Mouse (Mus musculus) adrenal gland, adult (tissue): ENCODE results near the gene Tekt5.

Experiments used
- DNase-seq, 2 experiments: peaks; one replicate each; pipeline ENCODE4 v3.0.0; 2022 to 2023; ENCODE audit warnings: low spot score in 1 of 2; ENCODE audit not compliant: inconsistent age in 2 of 2

Gene Tekt5

DNA sequence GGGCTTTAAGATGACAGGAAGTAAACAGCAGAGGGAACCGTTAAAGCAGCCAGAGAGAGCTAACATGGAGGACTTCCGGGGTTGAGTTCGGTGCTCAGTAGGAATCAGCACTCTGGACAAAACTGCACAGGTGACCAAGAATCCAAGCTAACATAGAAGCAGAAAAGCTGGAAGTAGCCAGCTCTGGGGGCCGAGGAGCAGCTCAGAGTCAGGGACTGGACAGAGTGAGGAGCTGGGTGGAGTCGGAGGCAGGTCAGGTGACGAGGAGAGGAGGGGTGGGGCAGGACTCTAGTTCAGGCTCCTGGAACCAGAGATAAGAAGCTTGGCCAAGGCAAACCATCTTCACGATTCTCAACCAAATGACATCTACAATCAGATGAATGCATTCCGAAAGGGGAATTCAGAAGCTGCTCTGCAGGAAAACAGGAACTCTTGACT lies 11.2 kb downstream of the Tekt5 start:
- DNase-seq: peak in 1 of 2 experiments; percentile 51

DNA sequence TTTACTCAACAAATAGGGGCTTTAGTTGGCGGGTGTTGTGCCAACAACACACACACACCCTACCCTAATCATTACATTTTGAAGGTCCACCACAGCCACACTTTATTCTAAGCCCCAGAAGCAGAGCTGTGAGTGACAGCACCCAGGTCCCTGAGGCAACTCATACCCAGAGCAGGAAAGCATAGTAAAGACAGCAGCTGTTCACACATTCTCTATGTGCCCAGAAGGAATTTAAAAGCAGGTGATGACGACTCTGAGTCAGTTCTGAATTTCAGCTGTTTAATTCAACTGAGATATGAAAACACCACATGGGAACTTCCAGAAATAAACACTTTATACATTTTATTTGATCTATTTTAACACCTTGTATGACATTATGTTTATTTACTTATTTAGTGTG lies 15.8 kb downstream of the Tekt5 start:
- DNase-seq: no peak

DNA sequence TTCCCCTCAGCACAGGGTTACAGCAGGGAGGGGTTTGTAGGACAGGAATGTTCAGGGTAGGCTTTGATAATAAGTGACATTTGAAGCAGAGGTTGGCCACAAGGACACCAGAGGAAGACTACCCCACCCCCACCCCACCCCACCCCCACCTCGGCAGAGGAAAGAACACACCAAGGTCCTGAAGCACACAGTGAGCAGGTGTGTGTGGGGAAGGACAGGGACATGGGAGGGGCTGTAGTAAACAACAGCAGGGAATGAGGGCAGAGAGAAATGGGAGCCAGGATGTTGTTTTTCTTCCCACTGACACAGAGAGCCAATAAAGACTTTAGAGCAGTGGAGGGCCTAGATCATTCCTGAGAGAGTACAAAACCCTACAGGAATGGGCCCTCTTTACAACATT lies 18.0 kb downstream of the Tekt5 start:
- DNase-seq: no peak

DNA sequence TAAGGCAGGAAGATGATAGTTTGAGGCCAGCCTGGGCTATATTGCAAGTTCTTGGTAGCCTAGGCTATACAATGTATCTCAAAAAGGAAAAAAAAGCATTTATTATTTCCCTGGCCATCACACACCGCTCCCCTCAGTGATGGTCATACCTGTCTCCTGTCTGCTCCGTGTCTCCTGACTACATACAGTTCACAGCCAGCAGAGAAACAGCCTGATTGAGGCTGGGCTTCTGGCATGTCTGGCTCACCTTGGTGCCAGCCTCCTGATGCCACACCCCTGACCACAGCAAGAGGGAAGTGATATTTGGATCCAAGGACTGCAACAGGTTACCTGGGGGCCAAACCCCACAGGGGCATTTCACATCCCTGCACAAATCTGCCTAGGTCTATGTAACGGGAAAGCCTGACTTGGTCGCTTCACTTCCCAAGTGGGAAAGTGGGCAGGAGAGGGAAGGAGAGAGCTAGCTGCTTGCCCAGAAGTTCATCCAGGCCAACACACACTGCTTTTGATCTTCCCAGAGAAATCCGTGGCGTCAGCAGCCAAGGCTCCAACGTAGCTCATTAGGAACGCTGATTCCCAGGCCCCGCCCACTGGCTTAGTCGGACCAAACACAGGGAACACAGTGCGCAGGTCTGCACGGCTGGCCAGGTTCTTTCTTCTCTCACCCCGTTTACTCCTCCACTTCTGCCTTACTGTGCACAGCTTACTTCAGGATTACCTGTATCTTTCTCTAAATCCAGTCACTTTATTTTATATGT lies 20.9 kb downstream of the Tekt5 start:
- DNase-seq: peak; percentile 74 to 82

DNA sequence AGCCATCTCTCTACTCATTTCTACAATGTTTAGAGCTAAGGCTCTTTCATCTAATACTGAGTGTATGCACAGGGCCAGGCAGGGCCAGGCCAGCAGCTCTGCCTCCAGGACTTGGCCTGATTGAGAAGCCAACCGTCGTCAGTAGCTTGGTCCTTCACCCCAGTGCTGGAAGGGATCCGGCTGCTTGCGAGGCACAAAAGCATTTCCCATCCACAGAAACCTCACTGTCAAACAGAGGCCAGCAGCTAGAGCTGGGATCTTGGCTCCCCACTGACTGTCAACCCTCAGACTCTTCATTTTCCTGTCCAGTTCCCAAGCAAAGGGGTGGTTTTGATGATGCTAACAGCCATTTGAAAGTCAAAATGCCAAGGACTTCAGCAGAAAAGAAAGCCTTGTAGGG lies 22.9 kb downstream of the Tekt5 start:
- peak in 1 of 2 experiments; percentile 52 for DNase-seq

DNA sequence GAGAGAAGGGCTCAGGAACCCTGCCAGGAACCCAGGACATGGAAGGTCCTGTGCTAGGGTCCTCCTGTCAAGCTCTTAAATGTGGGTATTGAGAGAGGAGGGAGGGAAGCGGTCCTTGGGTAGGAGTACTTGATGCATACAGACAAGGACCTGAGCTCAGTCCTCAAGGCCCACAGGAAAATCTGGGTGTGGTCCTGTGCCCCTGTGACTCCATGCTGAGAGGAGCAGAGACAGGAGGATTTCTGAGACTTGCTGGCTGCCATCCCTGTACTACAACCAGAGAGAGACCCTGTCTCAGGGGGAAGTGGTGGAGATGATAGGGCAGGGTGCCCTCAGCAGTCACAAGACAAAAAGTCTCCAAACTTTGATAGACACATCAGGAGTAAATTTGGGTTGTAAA lies 25.3 kb downstream of the Tekt5 start:
- DNase-seq: no peak

DNA sequence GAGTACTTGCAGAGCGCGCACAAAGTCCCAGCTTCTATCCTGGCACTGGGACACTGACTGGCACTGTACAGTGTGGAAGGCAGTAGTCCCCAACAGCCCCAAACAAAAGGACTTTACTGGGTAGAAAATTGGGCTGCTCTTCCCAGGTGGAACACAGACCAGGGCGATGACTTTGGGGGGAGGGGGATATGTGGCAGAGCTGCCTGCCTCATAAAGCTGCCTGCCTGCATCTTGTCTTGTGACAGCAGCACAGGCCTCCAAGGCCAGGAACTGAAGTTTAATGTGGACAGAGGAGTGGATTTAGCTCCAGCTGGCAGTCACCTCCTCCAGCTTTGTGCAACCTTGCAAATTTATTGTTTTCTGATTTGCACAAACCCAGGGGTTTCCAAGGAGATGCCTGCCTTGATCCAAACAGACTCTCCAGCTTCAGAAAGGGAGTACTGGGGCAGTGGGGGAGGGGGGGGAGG lies 25.8 kb downstream of the Tekt5 start:
- DNase-seq: peak in 1 of 2 experiments; percentile 61

DNA sequence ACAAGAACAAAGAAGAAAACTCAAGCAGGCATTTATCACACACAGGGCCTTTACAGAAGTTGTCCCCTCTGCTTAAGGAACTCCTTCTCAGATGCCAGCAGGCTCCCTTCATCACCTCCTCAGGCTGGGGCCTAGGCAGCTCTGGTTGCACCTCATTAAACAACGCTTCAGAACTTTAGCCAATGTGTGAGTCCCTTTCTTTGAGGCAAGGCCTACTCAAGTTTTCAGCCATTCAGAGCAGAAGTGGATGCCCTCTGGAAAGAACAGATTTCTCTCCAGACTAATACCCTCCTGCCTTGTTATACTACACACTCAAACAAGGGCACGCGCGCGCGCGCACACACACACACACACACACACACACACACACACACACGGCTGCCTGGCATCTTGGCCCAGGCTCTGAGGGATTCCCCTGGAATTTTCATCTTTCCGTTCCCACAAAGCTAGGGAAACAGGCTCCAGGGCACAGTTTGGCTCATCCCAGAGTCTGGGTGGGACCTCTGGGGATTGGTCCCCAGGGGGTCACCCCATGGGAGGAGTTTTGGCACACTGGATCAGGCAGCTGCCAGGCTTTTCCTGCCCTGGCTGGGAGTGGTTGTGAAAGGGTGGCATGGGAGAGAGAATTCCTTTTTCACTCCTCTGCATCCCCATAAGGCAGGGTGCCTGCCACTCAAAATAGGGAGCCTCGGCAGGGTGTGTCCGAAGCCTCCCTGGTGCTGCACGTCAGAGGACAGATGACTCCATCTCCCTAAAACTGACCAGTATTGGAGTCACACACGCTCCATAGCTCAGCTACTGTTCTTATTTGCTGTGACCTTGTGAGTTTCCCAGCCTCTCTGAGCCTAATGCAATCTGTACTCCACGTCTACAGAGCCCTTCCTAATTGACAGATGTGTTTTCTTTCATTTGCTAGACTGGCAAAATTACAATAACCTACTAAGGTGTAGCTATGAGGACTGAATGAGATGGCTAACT lies 28.8 kb downstream of the Tekt5 start:
- peak in 1 of 2 experiments; percentile 39 for DNase-seq

DNA sequence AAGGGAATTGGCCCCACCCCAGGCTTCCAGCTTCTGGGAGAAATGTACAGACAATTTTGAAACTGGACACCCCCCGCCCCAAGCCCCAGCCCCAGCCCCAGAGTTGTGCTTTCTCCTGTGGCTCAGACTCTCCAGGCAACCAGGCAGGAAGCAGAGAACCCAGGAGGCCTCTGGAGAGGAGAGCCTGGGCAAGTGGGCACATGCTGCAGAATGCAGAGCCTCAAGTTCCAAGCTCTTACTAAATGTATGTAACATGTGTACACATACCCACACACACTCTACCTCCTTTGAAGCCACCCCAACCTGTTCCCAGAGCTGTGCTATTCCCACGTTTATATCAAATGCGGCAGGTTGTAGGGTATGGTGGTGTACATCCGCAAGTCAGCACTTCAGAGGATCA lies 29.5 kb downstream of the Tekt5 start:
- DNase-seq: no peak

DNA sequence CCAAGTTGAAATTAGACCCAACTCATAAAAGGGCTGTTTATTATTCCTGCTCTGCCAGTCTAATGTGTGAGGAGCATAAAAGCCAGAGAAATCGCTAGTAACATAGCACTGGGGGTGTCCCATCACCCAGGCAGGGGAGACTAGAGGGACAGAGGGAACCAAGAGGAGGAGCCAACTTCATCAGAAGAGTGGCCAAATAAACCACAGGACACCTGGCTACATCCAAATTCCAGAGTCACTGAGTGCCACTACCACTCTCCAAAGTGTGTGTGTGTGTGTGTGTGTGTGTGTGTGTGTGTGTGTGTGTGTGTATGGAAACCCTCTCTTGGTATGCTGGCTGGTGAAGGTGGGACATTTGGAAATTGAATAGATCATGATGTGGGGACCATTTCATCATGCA lies 32.2 kb downstream of the Tekt5 start:
- DNase-seq: no peak

DNA sequence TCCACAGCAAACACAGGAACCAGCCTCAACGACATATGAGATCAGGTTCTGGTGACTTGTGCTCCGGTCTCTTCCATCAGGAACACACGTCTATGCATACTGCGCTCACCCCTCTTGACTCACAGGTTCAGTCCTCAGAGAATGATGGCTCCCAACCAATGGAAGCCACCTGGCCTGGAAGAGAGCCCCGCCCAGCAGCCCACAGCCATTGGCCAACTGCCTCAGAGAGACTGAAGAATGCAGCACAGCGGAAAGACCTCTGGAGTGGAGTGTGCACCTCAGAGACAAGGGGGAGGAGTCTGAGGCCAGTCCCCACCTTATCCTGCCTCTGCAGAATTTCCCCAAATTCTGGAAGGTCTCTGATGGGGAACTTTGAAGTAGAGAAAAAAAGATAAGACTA lies 36.0 kb downstream of the Tekt5 start:
- DNase-seq: no peak

DNA sequence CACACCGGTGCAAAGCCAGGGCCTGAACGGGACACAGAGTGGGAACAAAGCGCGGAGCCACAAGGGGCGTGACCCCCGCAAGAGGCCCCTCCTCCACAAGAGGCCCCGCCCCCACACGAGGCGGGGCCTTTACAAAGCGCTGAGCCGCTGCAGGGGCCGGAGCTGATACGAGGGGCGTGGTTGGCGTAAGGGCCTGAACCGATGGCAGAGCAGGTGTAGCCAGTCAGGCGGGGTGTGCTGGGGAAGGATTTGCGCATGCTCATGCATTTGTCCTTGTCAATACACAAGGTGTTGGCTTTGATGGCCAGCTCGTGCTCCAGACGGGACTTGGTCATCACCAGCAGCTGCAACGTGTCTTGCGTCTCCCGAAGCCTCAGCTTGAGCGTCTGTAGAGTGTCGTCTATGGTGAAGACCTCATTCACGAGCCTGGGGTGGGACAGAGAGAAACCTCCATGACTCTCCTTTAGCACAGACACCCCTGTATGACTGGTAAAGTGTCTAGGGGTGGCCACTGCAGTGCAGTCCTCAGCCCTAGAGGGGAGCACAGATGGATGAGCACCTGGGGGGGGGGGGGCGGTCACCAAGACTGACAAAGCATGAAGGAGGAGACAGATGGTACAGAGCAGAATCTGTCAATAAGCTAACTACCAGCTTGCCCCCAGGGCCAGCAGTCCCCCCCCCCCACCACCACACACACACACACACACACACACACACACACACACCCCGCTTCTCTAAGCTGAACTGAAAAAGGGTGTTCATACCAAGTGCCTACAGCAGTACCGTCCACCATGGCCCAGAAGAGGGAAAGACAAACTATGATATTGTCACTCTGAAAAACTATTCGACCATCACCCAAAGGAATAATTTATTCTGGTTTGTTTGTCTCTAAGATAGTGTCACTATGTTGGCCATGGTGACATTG lies 37.0 kb downstream of the Tekt5 start:
- DNase-seq: peak in 1 of 2 experiments; percentile 46

DNA sequence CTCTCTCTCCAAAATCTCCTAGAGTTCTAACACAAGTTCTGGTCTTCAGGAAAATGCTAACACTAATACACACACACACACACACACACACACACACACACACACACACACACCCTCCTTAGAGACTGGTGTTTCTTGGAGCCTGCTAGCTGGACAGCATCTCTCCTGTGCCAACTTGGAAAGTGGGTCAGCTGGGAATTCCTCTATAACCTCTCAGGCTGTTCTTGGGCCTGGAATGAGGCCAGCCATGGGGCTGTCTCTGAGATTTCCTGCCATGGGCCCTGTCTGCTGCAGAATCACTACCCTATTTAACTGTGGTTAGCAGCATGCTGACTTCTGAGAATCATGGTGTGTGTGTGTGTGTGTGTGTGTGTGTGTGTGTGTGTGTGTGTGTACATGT lies 40.3 kb downstream of the Tekt5 start:
- DNase-seq: peak; percentile 46 to 66

DNA sequence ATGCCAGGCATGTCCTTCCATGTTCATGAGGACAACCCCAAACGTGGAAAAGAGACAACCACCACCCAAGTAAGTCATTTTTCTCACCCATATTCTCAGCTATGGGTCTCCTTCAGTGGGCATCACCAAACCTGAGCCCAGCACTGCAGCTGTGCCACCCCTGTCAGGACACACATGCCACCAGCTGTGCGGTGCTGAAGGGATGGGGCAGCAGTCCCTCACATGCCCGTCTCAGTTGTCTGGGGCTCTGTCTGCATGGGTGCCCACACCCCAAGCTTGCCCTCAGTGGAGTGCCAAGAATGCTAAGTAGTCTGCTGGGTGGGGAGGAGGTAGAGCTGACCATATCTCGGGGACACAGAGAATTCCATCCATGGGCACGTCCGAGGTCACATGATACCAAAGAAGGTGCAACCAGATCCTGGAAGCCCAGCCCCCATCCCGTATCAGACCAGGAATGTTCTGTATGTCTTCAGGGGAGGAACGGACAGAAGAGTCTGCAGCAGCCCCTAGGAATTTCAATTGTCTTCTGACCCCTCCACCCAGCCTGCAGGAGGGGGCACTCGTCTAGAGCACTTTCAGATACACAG lies 44.1 kb downstream of the Tekt5 start:
- no peak for DNase-seq

DNA sequence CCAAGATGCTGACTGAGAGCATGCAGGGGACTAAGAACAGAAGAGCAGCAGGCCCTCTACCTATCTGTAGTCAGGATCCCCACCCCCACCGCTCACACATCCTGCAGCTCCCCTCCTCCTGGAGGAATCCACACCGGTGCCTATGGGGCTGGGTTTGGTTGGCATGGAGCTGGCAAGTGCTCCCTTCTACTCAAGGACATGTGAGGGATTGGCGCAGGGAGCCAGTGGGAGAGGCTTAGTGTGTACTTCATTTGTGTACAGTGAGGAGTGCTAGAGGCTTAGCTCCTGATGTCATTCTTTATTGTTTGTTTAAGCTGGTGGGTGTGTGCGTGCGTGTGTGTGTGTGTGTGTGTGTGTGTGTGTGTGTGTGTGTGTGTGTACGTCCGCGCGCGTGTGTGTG lies 45.4 kb downstream of the Tekt5 start:
- peak; percentile 19 to 55 for DNase-seq

DNA sequence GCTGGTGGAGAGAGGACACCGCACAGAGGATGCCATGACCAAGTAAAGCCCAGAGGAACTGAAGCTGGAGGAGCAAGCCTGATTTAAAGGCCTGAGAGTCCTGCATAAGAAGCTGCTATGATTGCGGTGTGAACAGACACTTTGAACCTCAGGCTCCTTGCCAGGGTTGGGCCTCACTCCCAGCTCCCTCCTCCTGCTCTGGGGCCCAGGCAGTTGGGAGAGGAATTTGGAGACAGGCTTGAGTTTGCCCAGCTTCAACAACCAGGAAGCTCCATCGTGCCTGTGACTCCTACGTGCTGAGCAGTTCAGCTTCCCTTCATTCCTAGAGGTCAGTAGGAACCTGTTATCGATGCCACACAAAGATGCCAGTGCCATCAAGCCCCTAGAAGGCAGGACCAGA lies 45.9 kb downstream of the Tekt5 start:
- DNase-seq: peak in 1 of 2 experiments; percentile 31

DNA sequence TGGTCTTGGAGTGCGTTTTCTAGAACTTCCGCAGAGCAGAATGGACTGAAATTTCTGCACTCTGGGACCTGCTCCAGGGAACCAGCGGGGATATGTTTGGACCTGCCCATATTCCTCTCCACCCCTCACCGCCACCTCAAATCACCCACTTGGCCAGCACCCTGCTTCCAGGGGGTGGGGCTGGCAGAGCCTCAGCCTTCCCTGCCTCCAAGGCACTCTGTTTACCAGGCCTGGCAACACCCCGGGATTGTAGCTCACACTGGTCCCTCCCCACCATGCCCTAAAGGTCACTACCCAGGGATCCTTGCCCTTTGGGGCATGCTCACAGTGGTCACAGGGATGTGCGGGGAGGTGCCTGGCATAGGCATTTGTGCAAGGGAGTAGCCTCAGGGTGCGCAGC lies 47.7 kb downstream of the Tekt5 start:
- peak in 1 of 2 experiments; percentile 52 for DNase-seq

DNA sequence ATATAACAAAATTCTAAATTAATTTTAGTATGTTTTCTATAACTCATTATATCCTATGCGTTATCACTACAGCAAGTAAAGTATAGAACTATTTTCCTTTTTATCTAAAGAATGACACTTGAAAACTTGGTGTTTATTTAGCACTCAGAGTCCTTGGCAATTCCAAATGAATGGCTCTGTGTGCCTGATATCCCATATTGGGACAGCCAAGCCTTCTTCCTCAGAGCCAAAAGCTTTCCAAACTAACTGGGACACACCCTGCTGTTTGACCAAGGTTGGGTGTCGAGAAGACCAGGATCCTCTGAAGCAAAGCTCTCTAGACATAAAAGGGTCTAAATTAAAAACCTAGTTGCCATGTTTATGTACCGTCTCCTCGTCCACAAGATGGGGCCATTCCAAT lies 54.2 kb downstream of the Tekt5 start:
- no peak for DNase-seq

DNA sequence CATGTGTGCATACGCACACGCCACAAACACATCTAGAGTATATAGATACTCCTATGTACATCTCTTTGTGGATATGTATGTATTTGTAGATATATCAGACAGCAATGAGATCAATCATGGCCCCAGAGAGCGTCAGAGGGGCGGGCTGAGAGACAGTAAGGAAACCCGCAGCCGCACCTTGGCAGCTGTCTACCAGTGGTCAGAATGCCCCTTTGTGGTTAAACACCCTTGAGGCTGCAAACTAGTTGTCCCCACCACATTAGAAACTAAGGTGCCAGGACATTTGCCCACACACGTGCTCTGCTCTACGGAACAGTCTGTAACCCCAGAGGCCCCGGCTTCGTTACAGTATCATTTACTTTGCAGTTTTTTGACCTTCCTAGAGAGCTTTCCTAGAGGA lies 55.4 kb downstream of the Tekt5 start:
- DNase-seq: no peak

DNA sequence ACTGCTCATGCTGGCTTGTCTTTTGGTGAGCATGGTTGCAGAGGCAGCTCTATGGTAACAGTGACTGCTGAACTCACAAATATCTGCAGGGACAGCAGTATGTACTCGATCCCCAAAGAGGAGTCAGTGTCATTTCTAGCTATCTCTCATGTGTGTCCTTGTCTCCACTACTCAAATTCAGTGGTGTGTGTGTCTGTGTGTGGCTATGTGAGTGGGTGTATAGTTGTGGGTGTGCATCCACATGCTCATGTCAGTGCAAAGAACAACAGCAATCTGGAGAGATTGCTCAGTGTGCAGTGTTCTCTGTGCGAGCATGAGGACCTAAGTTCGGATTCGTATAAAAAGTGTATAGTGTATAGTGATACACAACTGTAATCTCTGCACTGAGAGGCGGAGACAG lies 56.7 kb downstream of the Tekt5 start:
- DNase-seq: no peak
